Mouse (Mus musculus): ENCODE measurements around the gene Gfi1. TPM values are rescaled to one million over a fixed set of nuclear protein-coding genes. Genes with fewer than 3 reads are reported as not detected.

Gfi1 gene
- polyA plus RNA-seq, 1 experiment = not detected

GRCm38 (mm10) chr5:107727007-107727402, 1.2 kb upstream of the Gfi1 start:
- Histone ChIP-seq H3K27ac (replicated peaks; ENCODE audit: low read depth, low read length) (no peak overlapping the region), H3K4me3 (ENCODE audit: insufficient read depth, low read depth, low read length) (no peak overlapping the region), H3K4me1 (ENCODE audit: control insufficient read depth, insufficient read depth, insufficient read length, low read length) (peaks cover 13% of the 10 kb centered on the region; the same call in 1 of the 2 replicates)

GRCm38 (mm10) chr5:107726281-107727006, 608 bp upstream of the Gfi1 start:
- Histone ChIP-seq H3K27ac (replicated peaks; ENCODE audit: low read depth, low read length) (no peak overlapping the region), H3K4me3 (ENCODE audit: insufficient read depth, low read depth, low read length) (peak overlapping the region; percentile 48), H3K4me1 (ENCODE audit: control insufficient read depth, insufficient read depth, insufficient read length, low read length) (peaks cover 15% of the 10 kb centered on the region; the same call in 1 of the 2 replicates)

GRCm38 (mm10) chr5:107724661-107725434, 988 bp downstream of the Gfi1 start:
- Histone ChIP-seq H3K27ac (replicated peaks; ENCODE audit: low read depth, low read length) (no peak overlapping the region), H3K4me3 (ENCODE audit: insufficient read depth, low read depth, low read length) (peak overlapping the region; percentile 34), H3K4me1 (ENCODE audit: control insufficient read depth, insufficient read depth, insufficient read length, low read length) (peaks cover 15% of the 10 kb centered on the region; the same call in 1 of the 2 replicates)

GRCm38 (mm10) chr5:107723541-107724511, 2.0 kb downstream of the Gfi1 start:
- Histone ChIP-seq H3K4me1 (ENCODE audit: control insufficient read depth, insufficient read depth, insufficient read length, low read length) (peaks cover 15% of the 10 kb centered on the region; the same call in 1 of the 2 replicates), H3K4me3 (ENCODE audit: insufficient read depth, low read depth, low read length) (peak overlapping the region; percentile 41), H3K27ac (replicated peaks; ENCODE audit: low read depth, low read length) (no peak overlapping the region)

GRCm38 (mm10) chr5:107722661-107723532, 2.9 kb downstream of the Gfi1 start:
- Histone ChIP-seq H3K27ac (replicated peaks; ENCODE audit: low read depth, low read length) (no peak overlapping the region), H3K4me3 (ENCODE audit: insufficient read depth, low read depth, low read length) (peak overlapping the region; percentile 41)

GRCm38 (mm10) chr5:107721638-107722011, 4.2 kb downstream of the Gfi1 start:
- Histone ChIP-seq H3K4me3 (ENCODE audit: insufficient read depth, low read depth, low read length) (no peak overlapping the region; the same call in 1 of the 2 replicates), H3K4me1 (ENCODE audit: control insufficient read depth, insufficient read depth, insufficient read length, low read length) (peaks cover 15% of the 10 kb centered on the region; the same call in 1 of the 2 replicates), H3K27ac (replicated peaks; ENCODE audit: low read depth, low read length) (no peak overlapping the region)

More at GRCm38 (mm10) chr5:107722661-107723532, 2.9 kb downstream of the Gfi1 start:
- peaks cover 15% of the 10 kb centered on the region; the same call in 1 of the 2 replicates for H3K4me1 ChIP-seq (ENCODE audit: control insufficient read depth, insufficient read depth, insufficient read length, low read length)

- peaks cover 15% of the 10 kb centered on the region; the same call in 1 of the 2 replicates for H3K4me1 ChIP-seq (ENCODE audit: control insufficient read depth, insufficient read depth, insufficient read length, low read length)
- H3K27ac ChIP-seq (replicated peaks; ENCODE audit: low read depth, low read length) = no peak overlapping the region
- H3K4me3 ChIP-seq (ENCODE audit: insufficient read depth, low read depth, low read length) = peak overlapping the region; percentile 1; the same call in 1 of the 2 replicates
Observed at GRCm38 (mm10) chr5:107720991-107721637, 4.7 kb downstream of the Gfi1 start.

- Histone ChIP-seq H3K4me3 (ENCODE audit: insufficient read depth, low read depth, low read length) (no peak overlapping the region), H3K27ac (replicated peaks; ENCODE audit: low read depth, low read length) (no peak overlapping the region), H3K4me1 (ENCODE audit: control insufficient read depth, insufficient read depth, insufficient read length, low read length) (peaks cover 14% of the 10 kb centered on the region; the same call in 1 of the 2 replicates)
Observed at GRCm38 (mm10) chr5:107720511-107720910, 5.3 kb downstream of the Gfi1 start.

- no peak overlapping the region for H3K4me3 ChIP-seq (ENCODE audit: insufficient read depth, low read depth, low read length)
- no peak overlapping the region for H3K27ac ChIP-seq (replicated peaks; ENCODE audit: low read depth, low read length)
- peaks cover 9% of the 10 kb centered on the region; the same call in 1 of the 2 replicates for H3K4me1 ChIP-seq (ENCODE audit: control insufficient read depth, insufficient read depth, insufficient read length, low read length)
Observed at GRCm38 (mm10) chr5:107719786-107720185, 6.0 kb downstream of the Gfi1 start.

GRCm38 (mm10) chr5:107719209-107719608, 6.6 kb downstream of the Gfi1 start:
- H3K4me3 ChIP-seq (ENCODE audit: insufficient read depth, low read depth, low read length) = no peak overlapping the region
- no peak overlapping the region for H3K27ac ChIP-seq (replicated peaks; ENCODE audit: low read depth, low read length)
- peaks cover 5% of the 10 kb centered on the region; the same call in 1 of the 2 replicates for H3K4me1 ChIP-seq (ENCODE audit: control insufficient read depth, insufficient read depth, insufficient read length, low read length)

- Histone ChIP-seq H3K4me1 (ENCODE audit: control insufficient read depth, insufficient read depth, insufficient read length, low read length) (peaks cover 2% of the 10 kb centered on the region; the same call in 1 of the 2 replicates), H3K27ac (replicated peaks; ENCODE audit: low read depth, low read length) (no peak overlapping the region), H3K4me3 (ENCODE audit: insufficient read depth, low read depth, low read length) (no peak overlapping the region)
Observed at GRCm38 (mm10) chr5:107717871-107718361, 7.9 kb downstream of the Gfi1 start.

- no peaks in the 10 kb centered on the region for H3K4me1 ChIP-seq (ENCODE audit: control insufficient read depth, insufficient read depth, insufficient read length, low read length)
- H3K27ac ChIP-seq (replicated peaks; ENCODE audit: low read depth, low read length) = no peak overlapping the region
- H3K4me3 ChIP-seq (ENCODE audit: insufficient read depth, low read depth, low read length) = no peak overlapping the region
Observed at GRCm38 (mm10) chr5:107711689-107712088, 14.1 kb downstream of the Gfi1 start.

GRCm38 (mm10) chr5:107708124-107708797, 17.6 kb downstream of the Gfi1 start:
- Histone ChIP-seq H3K4me1 (ENCODE audit: control insufficient read depth, insufficient read depth, insufficient read length, low read length) (no peaks in the 10 kb centered on the region), H3K27ac (replicated peaks; ENCODE audit: low read depth, low read length) (no peak overlapping the region), H3K4me3 (ENCODE audit: insufficient read depth, low read depth, low read length) (no peak overlapping the region)

Data from brown adipose tissue, adult 24 weeks (tissue).